Mouse (Mus musculus) heart, adult 2 months (tissue): ENCODE measurements at regions not wholly inside any gene's neighbourhood (a gene's known extent, or its start where the extent isn't known, plus 50 kb on each side); places are given as distances from the start of the nearest gene placed in this dataset.

Experiments used
- CTCF ChIP-seq: fragments of 200-600 bp; IDR thresholded peaks from 2 replicates; pipeline ENCODE4 v1.8.1; 2022; ENCODE audit warnings: antibody characterized with exemption, mild to moderate bottlenecking, moderate library complexity
- POLR2A ChIP-seq: fragments of 200-500 bp; IDR thresholded peaks from 2 replicates; pipeline ENCODE4 v1.6.1; 2011; ENCODE audit warnings: mild to moderate bottlenecking, low read depth, low read length, control low read depth; ENCODE audit not compliant: insufficient read depth

DNA sequence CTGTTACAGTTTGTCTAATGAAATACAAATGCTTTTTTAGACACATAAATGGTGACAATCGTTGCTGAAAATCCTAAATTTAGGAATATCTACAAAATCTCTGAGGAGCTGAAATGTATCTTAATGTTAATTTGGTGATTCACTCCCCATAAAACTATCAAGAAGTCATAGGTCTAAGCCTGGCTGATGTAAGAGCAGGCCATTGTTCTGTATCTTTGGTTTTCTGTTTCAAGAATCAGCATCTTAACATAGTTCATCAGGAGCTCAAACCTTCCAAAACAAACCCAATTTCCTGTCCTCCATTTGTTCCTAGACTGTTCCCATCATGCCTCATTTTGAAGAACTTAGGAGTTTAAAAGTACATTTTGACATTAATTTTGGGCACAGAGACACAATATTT, 128.5 kb upstream of the Ghr start:
- TF ChIP-seq CTCF (no peak), POLR2A (no peak)
